Mouse (Mus musculus): ENCODE data around the gene Fbxl20. TPM values are rescaled to one million over a fixed set of nuclear protein-coding genes. Genes with fewer than 3 reads are reported as not detected.

Gene Fbxl20
- polyA plus RNA-seq, 1 experiment from 2014 or later = 33.7 TPM

DNA sequence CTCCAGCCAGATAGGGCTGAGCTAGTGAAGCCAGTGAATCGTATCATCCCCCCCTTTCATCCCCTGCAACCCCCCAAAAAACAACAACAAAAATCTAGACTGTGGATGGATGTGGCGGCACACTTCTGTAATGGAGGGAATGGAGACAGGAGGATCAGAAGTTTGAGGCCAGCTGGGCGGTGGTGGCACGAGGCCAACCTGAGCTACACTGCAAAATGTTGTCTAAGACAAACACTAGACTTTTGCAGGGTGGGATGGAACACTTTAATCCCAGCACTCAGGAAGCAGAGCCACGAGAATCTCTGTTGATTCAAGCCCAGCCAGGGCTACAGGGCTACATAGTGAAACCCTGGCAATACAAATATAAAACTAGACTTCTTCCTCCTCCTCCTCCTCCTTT is 106.1 kb downstream of the Fbxl20 start:
- no peak overlapping the region for H3K4me2 ChIP-seq (replicated peaks)
- 75% methylated on average over 5 of the region's 5 CpGs for WGBS

DNA sequence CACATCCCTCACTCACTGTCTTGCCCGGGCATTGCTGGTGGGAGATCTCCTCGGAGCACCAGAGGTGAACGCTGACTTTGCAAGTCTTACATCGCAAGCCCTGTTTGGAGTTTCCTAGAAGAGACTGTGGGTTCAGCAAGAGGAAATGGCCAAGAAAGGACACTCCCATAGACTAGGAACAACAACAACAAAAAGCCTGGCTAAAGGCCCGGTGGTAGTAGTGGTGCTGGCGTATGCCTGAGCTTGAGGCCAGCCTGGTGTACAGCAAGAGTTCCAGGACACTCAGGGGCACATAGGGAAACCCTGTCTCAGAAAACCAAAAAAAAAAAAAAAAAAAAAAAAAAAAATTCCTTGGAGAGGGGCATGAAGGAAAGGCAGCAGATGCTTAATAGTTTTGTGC is 107.5 kb downstream of the Fbxl20 start:
- Histone ChIP-seq H3K27me3 (peaks cover 8% of the 10 kb centered on the region; the same call in 1 of the 2 replicates), H3K36me3 (no peaks in the 10 kb centered on the region), H3K4me3 (replicated peaks) (no peak overlapping the region), H3K9ac (replicated peaks) (no peak overlapping the region), H3K27ac (no peak overlapping the region), H3K9me3 (no peaks in the 10 kb centered on the region), H3K4me2 (replicated peaks) (no peak overlapping the region), H3K4me1 (replicated peaks) (no peaks in the 10 kb centered on the region)
- ATAC-seq = no peak
- WGBS = 91% methylated on average over 6 of the region's 6 CpGs

More for the DNA sequence above, 106.1 kb downstream of the Fbxl20 start:
- Histone ChIP-seq H3K36me3 (no peaks in the 10 kb centered on the region), H3K9me3 (no peaks in the 10 kb centered on the region), H3K4me3 (replicated peaks) (no peak overlapping the region), H3K4me1 (replicated peaks) (no peaks in the 10 kb centered on the region), H3K9ac (replicated peaks) (no peak overlapping the region), H3K27ac (no peak overlapping the region), H3K27me3 (peaks cover 18% of the 10 kb centered on the region)
- no peak for ATAC-seq

DNA sequence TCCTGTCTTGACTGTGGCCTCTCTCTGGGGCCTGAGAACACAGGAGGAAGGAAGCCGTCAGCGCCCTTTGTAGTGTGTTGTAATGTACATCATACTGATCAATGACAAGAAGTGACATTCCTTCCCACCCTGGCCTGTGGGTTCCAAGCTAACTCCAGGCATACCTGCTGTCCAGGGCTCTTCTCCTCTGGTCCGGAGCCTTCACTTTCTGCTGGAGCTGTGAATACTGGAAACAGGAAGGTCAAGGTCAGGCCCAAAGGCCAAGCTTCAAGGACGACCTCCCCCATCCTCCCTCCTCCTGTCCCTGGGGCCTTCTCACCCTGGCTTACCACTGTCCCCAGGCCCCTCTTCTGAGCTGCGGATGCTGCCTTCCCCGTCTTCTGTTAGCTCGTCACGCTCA is 109.2 kb downstream of the Fbxl20 start:
- H3K27ac ChIP-seq = no peak overlapping the region
- no peaks in the 10 kb centered on the region for H3K9me3 ChIP-seq
- no peak overlapping the region for H3K9ac ChIP-seq (replicated peaks)
- no peak overlapping the region for H3K4me2 ChIP-seq (replicated peaks)
- peaks cover 14% of the 10 kb centered on the region for H3K27me3 ChIP-seq
- H3K4me3 ChIP-seq (replicated peaks) = no peak overlapping the region
- H3K4me1 ChIP-seq (replicated peaks) = peaks cover 7% of the 10 kb centered on the region
- 71% methylated on average over 8 of the region's 8 CpGs for WGBS
- ATAC-seq = no peak
- no peaks in the 10 kb centered on the region for H3K36me3 ChIP-seq

GRCm38 (mm10) chr11:98037871-98038270 is 112.3 kb downstream of the Fbxl20 start:
- WGBS = 69% methylated on average over 14 of the region's 14 CpGs
- Histone ChIP-seq H3K27me3 (peaks cover 11% of the 10 kb centered on the region), H3K36me3 (no peaks in the 10 kb centered on the region), H3K9ac (replicated peaks) (no peak overlapping the region), H3K27ac (no peak overlapping the region), H3K4me1 (replicated peaks) (peaks cover 21% of the 10 kb centered on the region), H3K9me3 (no peaks in the 10 kb centered on the region), H3K4me3 (replicated peaks) (no peak overlapping the region), H3K4me2 (replicated peaks) (no peak overlapping the region)
- no peak for ATAC-seq

DNA sequence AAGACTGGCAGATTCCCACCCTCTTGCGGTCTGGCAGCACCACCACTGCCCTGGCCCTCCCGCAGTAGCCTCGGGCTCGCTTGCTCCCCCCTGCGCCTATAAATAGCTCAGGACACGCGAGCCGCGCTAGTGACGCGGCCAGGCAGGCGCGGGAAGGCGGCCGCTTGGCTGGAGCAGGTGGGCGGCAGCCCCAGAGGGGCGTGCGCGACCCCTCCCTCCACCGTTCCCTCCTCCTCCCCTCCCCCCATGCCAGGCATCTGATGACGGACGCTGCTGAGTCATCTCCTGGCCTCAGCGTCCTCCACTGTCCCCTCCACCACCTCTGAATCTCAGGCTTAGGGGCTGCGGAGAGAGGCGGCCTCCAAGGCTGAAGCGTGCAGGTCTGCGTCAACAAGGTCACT is 114.2 kb downstream of the Fbxl20 start:
- Histone ChIP-seq H3K4me1 (replicated peaks) (peaks cover 21% of the 10 kb centered on the region), H3K9ac (replicated peaks) (peak overlapping the region; percentile 69), H3K9me3 (no peaks in the 10 kb centered on the region), H3K4me2 (replicated peaks) (peak overlapping the region; percentile 85), H3K27ac (no peak overlapping the region), H3K27me3 (peaks cover 11% of the 10 kb centered on the region), H3K36me3 (peaks cover 3% of the 10 kb centered on the region), H3K4me3 (replicated peaks) (peak overlapping the region; percentile 41)
- 0% methylated on average over 26 of the region's 27 CpGs for WGBS
- ATAC-seq = peak; percentile 66

DNA sequence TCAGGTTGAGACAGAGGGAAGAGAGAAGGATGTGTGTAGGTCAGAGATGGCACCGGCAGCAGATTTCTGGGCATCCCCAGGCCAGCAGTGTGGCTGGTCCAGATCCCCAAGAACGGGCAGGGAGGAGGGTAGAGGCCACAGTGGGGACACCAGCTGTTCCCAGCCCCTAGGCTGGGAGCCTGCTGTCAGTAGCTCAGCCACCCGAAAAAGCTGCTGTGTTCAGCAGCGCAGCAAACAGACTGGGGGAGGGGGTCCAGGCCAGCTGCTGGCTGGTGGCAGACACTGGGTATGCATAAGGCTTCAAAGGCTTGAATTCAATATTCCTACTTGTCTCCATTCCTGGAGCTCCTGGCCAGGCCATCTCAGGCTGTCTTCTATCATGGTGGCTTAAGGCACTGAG is 115.4 kb downstream of the Fbxl20 start:
- Histone ChIP-seq H3K27ac (0 out of 2 replicates have a peak overlapping the region, but pooled peaks have one; percentile 12), H3K4me1 (replicated peaks) (peaks cover 21% of the 10 kb centered on the region), H3K4me3 (replicated peaks) (no peak overlapping the region), H3K27me3 (peaks cover 11% of the 10 kb centered on the region), H3K36me3 (peaks cover 15% of the 10 kb centered on the region), H3K9ac (replicated peaks) (peak overlapping the region; percentile 39; the same call in 1 of the 2 replicates), H3K9me3 (no peaks in the 10 kb centered on the region), H3K4me2 (replicated peaks) (no peak overlapping the region)
- ATAC-seq = peak; percentile 27
- 11% methylated on average over 4 of the region's 4 CpGs for WGBS

DNA sequence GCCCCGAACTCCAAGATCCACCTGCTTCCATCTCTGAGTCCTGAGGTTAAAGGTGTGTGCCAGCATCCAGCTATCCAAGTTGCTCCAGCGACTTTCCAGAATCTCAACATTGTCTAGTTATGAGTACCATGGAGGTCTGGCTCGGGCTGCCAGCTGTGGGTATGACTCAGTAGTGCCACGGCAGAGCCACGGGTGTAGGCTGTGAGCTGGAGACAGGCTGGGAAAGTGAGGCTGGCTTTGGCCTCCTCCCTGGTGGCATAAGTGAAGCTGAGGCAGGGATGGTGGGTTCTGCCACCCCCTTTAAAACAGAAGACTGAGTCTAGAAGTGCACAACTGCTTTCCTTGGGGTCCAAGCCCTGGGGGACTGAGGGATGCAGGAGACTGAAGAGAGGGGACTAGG is 116.1 kb downstream of the Fbxl20 start:
- H3K27me3 ChIP-seq = peaks cover 11% of the 10 kb centered on the region
- H3K4me3 ChIP-seq (replicated peaks) = no peak overlapping the region
- WGBS = 92% methylated on average over 5 of the region's 5 CpGs
- no peak overlapping the region for H3K4me2 ChIP-seq (replicated peaks)
- no peak overlapping the region for H3K27ac ChIP-seq
- H3K36me3 ChIP-seq = peaks cover 23% of the 10 kb centered on the region
- H3K9ac ChIP-seq (replicated peaks) = no peak overlapping the region
- no peaks in the 10 kb centered on the region for H3K9me3 ChIP-seq
- no peak for ATAC-seq
- H3K4me1 ChIP-seq (replicated peaks) = peaks cover 21% of the 10 kb centered on the region

Other genes starting within 250 kb of the Fbxl20 start
- gene Plxdc1, start 164.0 kb downstream of the Fbxl20 start, polyA plus RNA-seq (2015; fragmentation: Nextera tagmentation; extraction: Ambion mirVana) = 0.38 and 0.63 TPM in 2 replicates
- gene Arl5c, start 154.2 kb downstream of the Fbxl20 start, polyA plus RNA-seq (2015; fragmentation: Nextera tagmentation; extraction: Ambion mirVana) = 8.0 and 10.5 TPM in 2 replicates
- 49.8 and 51.8 TPM in 2 replicates for gene Cacnb1, start 127.4 kb downstream of the Fbxl20 start, polyA plus RNA-seq (2015; fragmentation: Nextera tagmentation; extraction: Ambion mirVana)
- 699 and 710 TPM in 2 replicates for gene Rpl19, start 123.7 kb downstream of the Fbxl20 start, polyA plus RNA-seq (2015; fragmentation: Nextera tagmentation; extraction: Ambion mirVana)
- gene Stac2, start 96.9 kb downstream of the Fbxl20 start, polyA plus RNA-seq (2015; fragmentation: Nextera tagmentation; extraction: Ambion mirVana) = 1.6 and 1.7 TPM in 2 replicates
- gene Med1, start 42.9 kb upstream of the Fbxl20 start, polyA plus RNA-seq (2015; fragmentation: Nextera tagmentation; extraction: Ambion mirVana) = 74.3 and 75.7 TPM in 2 replicates
- 12.2 and 12.9 TPM in 2 replicates for gene Cdk12, start 52.7 kb upstream of the Fbxl20 start, polyA plus RNA-seq (2015; fragmentation: Nextera tagmentation; extraction: Ambion mirVana)
- 6.7 and 9.3 TPM in 2 replicates for gene Neurod2, start 179.2 kb upstream of the Fbxl20 start, polyA plus RNA-seq (2015; fragmentation: Nextera tagmentation; extraction: Ambion mirVana)
- 0.73 and 1.9 TPM in 2 replicates for gene Ppp1r1b, start 198.0 kb upstream of the Fbxl20 start, polyA plus RNA-seq (2015; fragmentation: Nextera tagmentation; extraction: Ambion mirVana)
- 44.5 and 46.9 TPM in 2 replicates for gene Stard3, start 208.0 kb upstream of the Fbxl20 start, polyA plus RNA-seq (2015; fragmentation: Nextera tagmentation; extraction: Ambion mirVana)
- gene Tcap, start 233.4 kb upstream of the Fbxl20 start, polyA plus RNA-seq (2015; fragmentation: Nextera tagmentation; extraction: Ambion mirVana) = 0.23 and 0.28 TPM in 2 replicates
- gene Pnmt, start 236.0 kb upstream of the Fbxl20 start, polyA plus RNA-seq (2015; fragmentation: Nextera tagmentation; extraction: Ambion mirVana) = 0.23 TPM in 1 of 2 replicates, not detected in the other